Mouse (Mus musculus) limb, embryonic 10.5 days (tissue): ENCODE measurements around the gene E030025P04Rik. TPM values are rescaled to one million over a fixed set of nuclear protein-coding genes. Genes with fewer than 3 reads are reported as not detected.

ENCODE experiments used
- polyA plus RNA-seq: library from polyadenylated mRNA; unstranded; fragments of >200 nt; fragmentation: Nextera tagmentation; extraction: Ambion mirVana; gene quantifications from 2 replicates; pipeline ENCODE4 v1.2.1, GENCODE M21; 2016

Gene E030025P04Rik
- polyA plus RNA-seq, 1 experiment from 2014 or later = not detected

Other genes with a start within 250 kb of the E030025P04Rik start
- 13.1 and 13.4 TPM in 2 replicates for gene Axin2, start 224.0 kb downstream of the E030025P04Rik start, polyA plus RNA-seq
- gene Rgs9, start 153.8 kb upstream of the E030025P04Rik start, polyA plus RNA-seq = 2.1 and 4.2 TPM in 2 replicates
- 20.1 and 20.6 TPM in 2 replicates for gene Gna13, start 218.5 kb upstream of the E030025P04Rik start, polyA plus RNA-seq